Comparison of ENCODE assay signal across 8 mouse cellular contexts in genomic region chr10:29338355-29339056, GRCm38 (mm10). TPM values are rescaled to one million over a fixed set of nuclear protein-coding genes. Genes with fewer than 3 reads are reported as not detected.
DNase-seq lines count a peak whose midpoint lies in the region.

No protein-coding gene starts in this region.

- DNase-seq in gastrocnemius, adult 18-20 months (ENCODE audit: low spot score), result peak; percentile 64
- no peak for DNase-seq in gastrocnemius, postnatal 25 days
- DNase-seq in R1 (ENCODE audit: low read depth, low spot score), result peak; percentile 77
- DNase-seq in cerebellum, postnatal 10 days, result peak; percentile 78 to 83
- peak; percentile 47 for DNase-seq in gastrocnemius, postnatal 10 days
- DNase-seq in large intestine, adult 2 months (ENCODE audit: low read depth, low spot score), result peak; percentile 70
- DNase-seq in lung, postnatal 14 days, result peak; percentile 77
- DNase-seq in right cerebral cortex, postnatal 4 days, result peak; percentile 68

- 51% methylated on average over 4 of the region's 4 CpGs for WGBS in large intestine, adult 2 months

RNA-seq across cellular contexts. Expression of gene Rnf146, which starts 23.7 kb away (rescaled TPM):
- 10 to 100 TPM; 50.1 to 61.3 TPM for total RNA-seq in gastrocnemius, adult 18-20 months (2021)
- total RNA-seq in gastrocnemius, postnatal 25 days (2021), result 10 to 100 TPM; 44.1 to 45.7 TPM
- 10 to 100 TPM; 47.1 to 49.4 TPM for total RNA-seq in gastrocnemius, postnatal 10 days (2021)
- polyA plus RNA-seq in large intestine, adult 2 months (2012; rRNA removed), result 17.2 and 18.3 TPM in 2 replicates

RNA-seq across cellular contexts. Expression of gene Echdc1, which starts 25.5 kb away (rescaled TPM):
- 10 to 100 TPM; 37.8 to 40.2 TPM for total RNA-seq in gastrocnemius, adult 18-20 months (2021)
- 10 to 100 TPM; 31.5 to 34.1 TPM for total RNA-seq in gastrocnemius, postnatal 25 days (2021)
- 10 to 100 TPM; 24.2 to 28.5 TPM for total RNA-seq in gastrocnemius, postnatal 10 days (2021)
- polyA plus RNA-seq in large intestine, adult 2 months (2012; rRNA removed), result 6.9 and 7.4 TPM in 2 replicates
